Mouse (Mus musculus) lung, embryonic 16.5 days (tissue): ENCODE results near the gene Gabra1. TPM values are rescaled to one million over a fixed set of nuclear protein-coding genes. Genes with fewer than 3 reads are reported as not detected.

Source experiments
- ATAC-seq: fragments of 200-750 bp; cut with Nextera tagmentation; 2 replicates; pipeline ENCODE4 v1.8.0; 2017; ENCODE audit warnings: low read depth, mild to moderate bottlenecking, moderate library complexity
- H3K27ac ChIP-seq: fragments of 300-500 bp; sonication (generic); 2 replicates; pipeline ENCODE4 v1.5.1; 2014; ENCODE audit warnings: mild to moderate bottlenecking, control low read depth, low read length
- H3K27me3 ChIP-seq: fragments of 300-500 bp; sonication (generic); 2 replicates; pipeline ENCODE4 v1.6.1; 2014; ENCODE audit warnings: low read depth, low read length, mixed read lengths; ENCODE audit not compliant: control insufficient read depth, insufficient read depth
- H3K36me3 ChIP-seq: fragments of 300-500 bp; sonication (generic); 2 replicates; pipeline ENCODE4 v1.6.1; 2014; ENCODE audit warnings: low read length; ENCODE audit not compliant: control insufficient read depth, insufficient read depth
- H3K4me1 ChIP-seq: fragments of 300-500 bp; sonication (generic); replicated peaks from 2 replicates; pipeline ENCODE4 v1.6.1; 2014; ENCODE audit warnings: low read length, mixed read lengths; ENCODE audit not compliant: control insufficient read depth, insufficient read depth
- H3K4me2 ChIP-seq: fragments of 300-500 bp; sonication (generic); 2 replicates; pipeline ENCODE4 v1.6.1; 2014; ENCODE audit warnings: low read depth, low read length, control low read depth
- H3K4me3 ChIP-seq: fragments of 300-500 bp; sonication (generic); 2 replicates; pipeline ENCODE4 v1.5.1; 2014; ENCODE audit warnings: mild to moderate bottlenecking, low read length, control low read depth
- H3K9ac ChIP-seq: fragments of 300-500 bp; sonication (generic); 2 replicates; pipeline ENCODE4 v1.6.1; 2014; ENCODE audit warnings: low read length, control low read depth
- H3K9me3 ChIP-seq: fragments of 300-500 bp; sonication (generic); 2 replicates; pipeline ENCODE4 v1.6.1; 2016; ENCODE audit warnings: low read length; ENCODE audit not compliant: control insufficient read depth
- WGBS: fragments of 180-500 bp; shearing (Covaris S2); extraction: QIAGEN DNeasy Blood & Tissue Kit; methylation state at CpG from one replicate; pipeline ENCODE4 v1.1.7; 2014; 5-methylcytosine and 5-hydroxymethylcytosine counted together
- polyA plus RNA-seq: library from polyadenylated mRNA; unstranded; fragments of >200 nt; fragmentation: Nextera tagmentation; extraction: Ambion mirVana; gene quantifications from 2 replicates; pipeline ENCODE4 v1.2.1, GENCODE M21; 2015

The Gabra1 gene
- polyA plus RNA-seq, 1 experiment from 2014 or later = 0.58 TPM

DNA sequence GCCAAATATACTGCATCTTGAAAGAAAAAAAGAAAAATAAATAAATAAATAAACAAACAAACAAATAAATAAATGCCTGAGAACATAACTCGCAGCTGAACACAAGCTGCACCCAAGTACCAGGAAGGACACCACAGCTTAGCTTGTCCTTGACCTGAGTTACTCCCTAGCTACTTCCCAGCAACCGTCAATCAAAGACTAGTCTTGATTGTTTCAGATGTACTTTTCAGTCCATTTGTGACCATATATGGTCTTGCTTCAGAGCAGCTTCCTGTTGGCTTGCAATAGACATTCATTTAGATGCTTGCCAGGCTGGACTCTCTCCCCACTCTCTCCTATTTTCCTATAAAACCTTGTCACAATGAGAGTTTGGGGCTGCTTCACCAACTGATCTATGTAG, 87.2 kb downstream of the Gabra1 start:
- no peak overlapping the region for H3K4me3 ChIP-seq
- H3K9ac ChIP-seq = no peak overlapping the region
- H3K27me3 ChIP-seq = no peaks in the 10 kb centered on the region
- H3K36me3 ChIP-seq = no peaks in the 10 kb centered on the region
- H3K4me1 ChIP-seq = no peaks in the 10 kb centered on the region
- H3K9me3 ChIP-seq = no peaks in the 10 kb centered on the region
- WGBS = 66% methylated on average over 2 of the region's 2 CpGs
- H3K27ac ChIP-seq = no peak overlapping the region
- no peak overlapping the region for H3K4me2 ChIP-seq
- no peak for ATAC-seq

Other genes starting within 250 kb of the Gabra1 start
- 0.15 and 0.38 TPM in 2 replicates for gene Gabrg2, start 182.1 kb downstream of the Gabra1 start, polyA plus RNA-seq
- gene Gabra6, start 138.1 kb upstream of the Gabra1 start, polyA plus RNA-seq = not detected in 2 replicates
- gene Gabrb2, start 236.8 kb upstream of the Gabra1 start, polyA plus RNA-seq = 0.36 and 1.1 TPM in 2 replicates